Mouse (Mus musculus) embryonic facial prominence, embryonic 10.5 days (tissue): ENCODE measurements at regions not wholly inside any gene's neighbourhood (a gene's known extent, or its start where the extent isn't known, plus 50 kb on each side); places are given as distances from the start of the nearest gene placed in this dataset.

Source experiments
- DNase-seq: peaks from one replicate; pipeline ENCODE4 v3.0.0-alpha.2; 2017; ENCODE audit warnings: low spot score
- H3K27ac ChIP-seq: fragments of 300-500 bp; sonication (generic); replicated peaks from 2 replicates; pipeline ENCODE4 v1.5.1; 2016; ENCODE audit warnings: mild to moderate bottlenecking
- H3K27me3 ChIP-seq: fragments of 300-500 bp; sonication (generic); replicated peaks from 2 replicates; pipeline ENCODE4 v1.6.1; 2016; ENCODE audit warnings: low read depth, mild to moderate bottlenecking; ENCODE audit not compliant: poor library complexity, severe bottlenecking
- H3K36me3 ChIP-seq: fragments of 300-500 bp; sonication (generic); replicated peaks from 2 replicates; pipeline ENCODE4 v1.6.1; 2016; ENCODE audit warnings: mild to moderate bottlenecking, moderate library complexity
- H3K4me1 ChIP-seq: fragments of 300-500 bp; sonication (generic); 2 replicates; pipeline ENCODE4 v1.6.1; 2016
- H3K4me3 ChIP-seq: fragments of 300-500 bp; sonication (generic); 2 replicates; pipeline ENCODE4 v1.5.1; 2016; ENCODE audit warnings: mild to moderate bottlenecking, moderate library complexity
- H3K9me3 ChIP-seq: fragments of 300-500 bp; sonication (generic); 2 replicates; pipeline ENCODE4 v1.6.1; 2016; ENCODE audit warnings: mild to moderate bottlenecking
- WGBS: fragments of 180-500 bp; shearing (Covaris S2); methylation state at CpG from one replicate; pipeline ENCODE4 v1.1.7; 2016; 5-methylcytosine and 5-hydroxymethylcytosine counted together

- H3K4me3 ChIP-seq: no peak overlapping the region
- H3K27me3 ChIP-seq: no peaks in the 10 kb centered on the region
- H3K36me3 ChIP-seq: no peaks in the 10 kb centered on the region
- no peak for DNase-seq
- 0 out of 2 replicates have a peak, but pooled peaks cover under 1% of the 10 kb centered on the region for H3K9me3 ChIP-seq
- 70% methylated on average over 3 of the region's 3 CpGs for WGBS
- H3K4me1 ChIP-seq: peaks cover 6% of the 10 kb centered on the region; the same call in 1 of the 2 replicates
- H3K27ac ChIP-seq: no peak overlapping the region
Measured at GRCm38 (mm10) chr7:75923951-75924467, 75.9 kb downstream of the Klhl25 start.

GRCm38 (mm10) chr7:75927537-75927936 lies 79.4 kb downstream of the Klhl25 start:
- Histone ChIP-seq H3K4me1 (peaks cover 6% of the 10 kb centered on the region; the same call in 1 of the 2 replicates), H3K27me3 (no peaks in the 10 kb centered on the region), H3K4me3 (no peak overlapping the region), H3K36me3 (no peaks in the 10 kb centered on the region), H3K27ac (no peak overlapping the region), H3K9me3 (0 out of 2 replicates have a peak, but pooled peaks cover 3% of the 10 kb centered on the region)
- DNase-seq: peak; percentile 14
- WGBS: 41% methylated on average over 4 of the region's 4 CpGs

- Histone ChIP-seq H3K4me1 (no peaks in the 10 kb centered on the region), H3K4me3 (no peak overlapping the region), H3K27ac (no peak overlapping the region), H3K27me3 (no peaks in the 10 kb centered on the region), H3K36me3 (no peaks in the 10 kb centered on the region), H3K9me3 (no peaks in the 10 kb centered on the region)
- no peak for DNase-seq
- WGBS: 46% methylated on average over 3 of the region's 3 CpGs
Measured at GRCm38 (mm10) chr7:75943844-75944243, 95.7 kb downstream of the Klhl25 start.

- whole genome bisulfite sequencing: 81% methylated on average over 9 of the region's 9 CpGs
- no peaks in the 10 kb centered on the region for H3K36me3 ChIP-seq
- H3K27ac ChIP-seq: no peak overlapping the region
- no peak overlapping the region for H3K4me3 ChIP-seq
- DNase-seq: no peak
- no peaks in the 10 kb centered on the region for H3K4me1 ChIP-seq
- H3K9me3 ChIP-seq: no peaks in the 10 kb centered on the region
- no peaks in the 10 kb centered on the region for H3K27me3 ChIP-seq
Measured at GRCm38 (mm10) chr7:75955671-75956070, 107.6 kb downstream of the Klhl25 start.

GRCm38 (mm10) chr7:75957366-75957765 lies 109.3 kb downstream of the Klhl25 start:
- Histone ChIP-seq H3K9me3 (no peaks in the 10 kb centered on the region), H3K27me3 (no peaks in the 10 kb centered on the region), H3K27ac (no peak overlapping the region), H3K4me3 (no peak overlapping the region), H3K36me3 (no peaks in the 10 kb centered on the region), H3K4me1 (no peaks in the 10 kb centered on the region)
- DNase-seq: no peak
- WGBS: 90% methylated on average over 5 of the region's 5 CpGs

GRCm38 (mm10) chr7:75959903-75960620 lies 112.0 kb downstream of the Klhl25 start:
- H3K4me3 ChIP-seq: no peak overlapping the region
- 87% methylated on average over 14 of the region's 14 CpGs for WGBS
- H3K4me1 ChIP-seq: no peaks in the 10 kb centered on the region

GRCm38 (mm10) chr7:75968177-75968576 lies 120.1 kb downstream of the Klhl25 start:
- Histone ChIP-seq H3K27ac (no peak overlapping the region), H3K4me3 (no peak overlapping the region), H3K4me1 (no peaks in the 10 kb centered on the region), H3K36me3 (no peaks in the 10 kb centered on the region), H3K9me3 (no peaks in the 10 kb centered on the region), H3K27me3 (no peaks in the 10 kb centered on the region)
- WGBS: 90% methylated on average over 5 of the region's 5 CpGs
- no peak for DNase-seq

More at GRCm38 (mm10) chr7:75959903-75960620, 112.0 kb downstream of the Klhl25 start:
- Histone ChIP-seq H3K27ac (no peak overlapping the region), H3K9me3 (no peaks in the 10 kb centered on the region), H3K27me3 (no peaks in the 10 kb centered on the region), H3K36me3 (no peaks in the 10 kb centered on the region)
- DNase-seq: no peak

GRCm38 (mm10) chr7:75970914-75971313 lies 122.8 kb downstream of the Klhl25 start:
- no peak overlapping the region for H3K4me3 ChIP-seq
- WGBS: 69% methylated on average over 7 of the region's 7 CpGs
- no peaks in the 10 kb centered on the region for H3K4me1 ChIP-seq
- no peak for DNase-seq
- H3K9me3 ChIP-seq: no peaks in the 10 kb centered on the region
- H3K36me3 ChIP-seq: no peaks in the 10 kb centered on the region
- H3K27ac ChIP-seq: no peak overlapping the region
- H3K27me3 ChIP-seq: no peaks in the 10 kb centered on the region

GRCm38 (mm10) chr7:75971706-75972105 lies 123.6 kb downstream of the Klhl25 start:
- no peak overlapping the region for H3K27ac ChIP-seq
- H3K4me1 ChIP-seq: no peaks in the 10 kb centered on the region
- H3K9me3 ChIP-seq: no peaks in the 10 kb centered on the region
- DNase-seq: no peak
- no peak overlapping the region for H3K4me3 ChIP-seq
- 92% methylated on average over 3 of the region's 3 CpGs for WGBS
- H3K27me3 ChIP-seq: no peaks in the 10 kb centered on the region
- H3K36me3 ChIP-seq: no peaks in the 10 kb centered on the region

GRCm38 (mm10) chr7:75981560-75981959 lies 133.4 kb downstream of the Klhl25 start:
- Histone ChIP-seq H3K27ac (no peak overlapping the region), H3K9me3 (no peaks in the 10 kb centered on the region), H3K36me3 (no peaks in the 10 kb centered on the region), H3K4me1 (peaks cover 7% of the 10 kb centered on the region), H3K4me3 (no peak overlapping the region), H3K27me3 (peaks cover 14% of the 10 kb centered on the region)
- WGBS: 49% methylated on average over 5 of the region's 5 CpGs
- DNase-seq: no peak

GRCm38 (mm10) chr7:75983029-75983808 lies 135.1 kb downstream of the Klhl25 start:
- H3K4me3 ChIP-seq: peak overlapping the region; percentile 34

GRCm38 (mm10) chr7:75983809-75984171 lies 135.7 kb downstream of the Klhl25 start:
- peak overlapping the region; percentile 63; the same call in 1 of the 2 replicates for H3K27ac ChIP-seq
- peaks cover 14% of the 10 kb centered on the region for H3K27me3 ChIP-seq
- no peak overlapping the region for H3K4me3 ChIP-seq
- H3K4me1 ChIP-seq: peaks cover 7% of the 10 kb centered on the region
- no peaks in the 10 kb centered on the region for H3K36me3 ChIP-seq
- no peaks in the 10 kb centered on the region for H3K9me3 ChIP-seq
- DNase-seq: no peak
- 68% methylated on average over 7 of the region's 7 CpGs for WGBS

More at GRCm38 (mm10) chr7:75983029-75983808, 135.1 kb downstream of the Klhl25 start:
- H3K27me3 ChIP-seq: peaks cover 14% of the 10 kb centered on the region
- peak; percentile 29 for DNase-seq
- peak overlapping the region; percentile 63; the same call in 1 of the 2 replicates for H3K27ac ChIP-seq
- H3K9me3 ChIP-seq: no peaks in the 10 kb centered on the region
- H3K4me1 ChIP-seq: peaks cover 7% of the 10 kb centered on the region
- 19% methylated on average over 23 of the region's 23 CpGs for WGBS
- H3K36me3 ChIP-seq: no peaks in the 10 kb centered on the region
